ENCODE assay signal across 9 mouse cellular contexts in genomic region chr13:95286989-95287388, GRCm38 (mm10). TPM values are rescaled to one million over a fixed set of nuclear protein-coding genes. Genes with fewer than 3 reads are reported as not detected.
DNase-seq lines count a peak whose midpoint lies in the region; ATAC-seq lines count a peak whose summit lies in the region.
"Had no signal": no experiment of that assay in that cellular context is flagged by ENCODE, and none has a peak within 500 bp of the region (broad histone marks: within the 10 kb centered on the region; RNA-seq: fewer than 3 reads in every experiment).

No protein-coding gene starts in this region.

- H3K27me3 ChIP-seq in neural tube, embryonic 11.5 days (ENCODE audit: control insufficient read depth, insufficient read depth, low read length) = no peaks in the 10 kb centered on the region
- H3K27me3 ChIP-seq: embryonic facial prominence, embryonic 12.5 days had no signal

- intact Hi-C loops in left cerebral cortex, postnatal 4 days (cut with DNase I) = loop anchor here (5.0 to 10.0 kb wide), 2 partner anchors 222 to 270 kb away; no protein-coding TSS in a partner anchor

- no peaks in the 10 kb centered on the region for H3K36me3 ChIP-seq in neural tube, embryonic 11.5 days (ENCODE audit: control insufficient read depth, insufficient read depth, low read length)
- H3K36me3 ChIP-seq: embryonic facial prominence, embryonic 12.5 days had no signal

- DNase-seq in A20 (ENCODE audit: low read depth, low spot score) = peak; percentile 63
- peak; percentile 60 for DNase-seq in adrenal gland, adult 8-10 months
- peak; percentile 56 for DNase-seq in embryo, embryonic 11.5 days (ENCODE audit: low read depth, low spot score)
- peak; percentile 24 for DNase-seq in gonadal fat pad, adult 2 months (ENCODE audit: low read depth)
- DNase-seq in kidney, adult 18-20 months = peak; percentile 80
- DNase-seq in left cerebral cortex, postnatal 4 days = peak; percentile 77
- DNase-seq in neural tube, embryonic 11.5 days (ENCODE audit: low spot score) = peak; percentile 74
- DNase-seq in testis, postnatal 14 days (ENCODE audit: low spot score) = peak; percentile 48

- WGBS in neural tube, embryonic 11.5 days = 14% methylated on average over 7 of the region's 7 CpGs

- H3K4me1 ChIP-seq in neural tube, embryonic 11.5 days (ENCODE audit: control insufficient read depth, insufficient read depth, low read length) = no peaks in the 10 kb centered on the region

- no peaks in the 10 kb centered on the region for H3K9me3 ChIP-seq in neural tube, embryonic 11.5 days (ENCODE audit: control insufficient read depth, low read length)
- H3K9me3 ChIP-seq: embryonic facial prominence, embryonic 12.5 days had no signal

- no peak overlapping the region for H3K27ac ChIP-seq in neural tube, embryonic 11.5 days (ENCODE audit: low read depth, low read length)
- H3K27ac ChIP-seq: embryonic facial prominence, embryonic 12.5 days had no signal

- no peak overlapping the region for H3K4me2 ChIP-seq in neural tube, embryonic 11.5 days (ENCODE audit: low read depth)
- H3K4me2 ChIP-seq: embryonic facial prominence, embryonic 12.5 days had no signal

- H3K4me3 ChIP-seq in neural tube, embryonic 11.5 days (ENCODE audit: low read depth, low read length) = no peak overlapping the region
- H3K4me3 ChIP-seq: embryonic facial prominence, embryonic 12.5 days had no signal

- no peak overlapping the region for H3K9ac ChIP-seq in neural tube, embryonic 11.5 days (ENCODE audit: low read length)
- H3K9ac ChIP-seq: embryonic facial prominence, embryonic 12.5 days had no signal

- no peak for ATAC-seq in neural tube, embryonic 11.5 days (ENCODE audit: insufficient read depth, low FRiP score, low TSS enrichment)

RNA-seq across cellular contexts. Expression of gene Zbed3, which starts 36.4 kb away (rescaled TPM):
- 10 to 100 TPM; 19.6 to 30.0 (median 26.0) TPM for total RNA-seq in adrenal gland, adult 8-10 months (2022)
- 39.4 and 47.6 TPM in 2 replicates for polyA plus RNA-seq in gonadal fat pad, adult 2 months (2012; rRNA removed)
- total RNA-seq in left cerebral cortex, postnatal 4 days (2021) = 10 to 100 TPM; 17.4 to 20.0 TPM
- 57.2 and 62.8 TPM in 2 replicates for polyA plus RNA-seq in neural tube, embryonic 11.5 days (2014; fragmentation: Nextera tagmentation; extraction: Ambion mirVana)

RNA-seq across cellular contexts. Expression of gene Pde8b, which starts 36.9 kb away (rescaled TPM):
- total RNA-seq in adrenal gland, adult 8-10 months (2022) = 100 to 1,000 TPM in 2 of 4 experiments, 10 to 100 TPM in 2; 57.8 to 141 (median 103) TPM
- polyA plus RNA-seq in gonadal fat pad, adult 2 months (2012; rRNA removed) = 12.3 and 15.8 TPM in 2 replicates
- 10 to 100 TPM; 25.2 to 32.8 TPM for total RNA-seq in left cerebral cortex, postnatal 4 days (2021)
- polyA plus RNA-seq in neural tube, embryonic 11.5 days (2014; fragmentation: Nextera tagmentation; extraction: Ambion mirVana) = 3.6 and 4.1 TPM in 2 replicates

Comparison
In these comparisons a context has a peak if more than half of its experiments do, and no peak if none do; other contexts are left out.
1. DNase-seq: peak in every context shown above with its lines; median percentile 80 in kidney, adult 18-20 months; 77 in left cerebral cortex, postnatal 4 days; 74 in neural tube, embryonic 11.5 days; 63 in A20; 60 in adrenal gland, adult 8-10 months; 56 in embryo, embryonic 11.5 days; 48 in testis, postnatal 14 days; 24 in gonadal fat pad, adult 2 months.